Mouse (Mus musculus) C2C12 (cell line): ENCODE data around the gene Ifna6.
"Not testable (repeated sequence)": the region's sequence is repeated elsewhere in the genome, so short reads cannot be mapped to it uniquely, and the experiment has no call there.

Source experiments
- CEBPB ChIP-seq: IDR thresholded peaks from one replicate; pipeline ENCODE4 v1.6.1; 2011; ENCODE audit warnings: low read depth, mild to moderate bottlenecking, control low read depth, moderate library complexity
- CTCF ChIP-seq: IDR thresholded peaks from one replicate; pipeline ENCODE4 v1.5.1; 2011; ENCODE audit not compliant: control insufficient read depth, insufficient read depth, insufficient read length
- MYOD1 ChIP-seq: IDR thresholded peaks from one replicate; pipeline ENCODE4 v1.6.1; 2011; ENCODE audit warnings: low read depth; ENCODE audit not compliant: control insufficient read depth, insufficient read length

DNA sequence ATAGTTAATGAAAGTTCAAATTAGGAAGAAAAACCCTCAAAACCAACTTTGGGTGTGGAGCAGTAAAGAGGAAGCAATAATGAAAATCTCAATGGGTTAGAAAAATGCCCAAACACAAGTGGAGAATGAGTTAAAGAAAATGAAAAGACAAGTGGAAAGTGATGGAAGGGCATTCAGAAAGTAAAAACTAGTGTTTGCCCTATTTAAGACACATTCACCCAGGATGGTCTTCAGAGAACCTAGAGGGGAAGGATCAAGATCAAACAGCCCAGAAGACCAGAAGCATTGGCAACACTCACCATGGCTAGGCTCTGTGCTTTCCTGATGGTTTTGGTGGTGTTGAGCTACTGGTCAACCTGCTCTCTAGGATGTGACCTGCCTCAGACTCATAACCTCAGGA, at the start of gene Ifna6:
- not testable (repeated sequence) for TF ChIP-seq CEBPB, CTCF, MYOD1
